Mouse (Mus musculus): Measurements from ENCODE around the gene Tmod2.
A peak's percentile ranks its signal among the peaks of the same experiment; 100 is the strongest.
"Not testable (repeated sequence)": the region's sequence is repeated elsewhere in the genome, so short reads cannot be mapped to it uniquely, and the experiment has no call there.

The Tmod2 gene

DNA sequence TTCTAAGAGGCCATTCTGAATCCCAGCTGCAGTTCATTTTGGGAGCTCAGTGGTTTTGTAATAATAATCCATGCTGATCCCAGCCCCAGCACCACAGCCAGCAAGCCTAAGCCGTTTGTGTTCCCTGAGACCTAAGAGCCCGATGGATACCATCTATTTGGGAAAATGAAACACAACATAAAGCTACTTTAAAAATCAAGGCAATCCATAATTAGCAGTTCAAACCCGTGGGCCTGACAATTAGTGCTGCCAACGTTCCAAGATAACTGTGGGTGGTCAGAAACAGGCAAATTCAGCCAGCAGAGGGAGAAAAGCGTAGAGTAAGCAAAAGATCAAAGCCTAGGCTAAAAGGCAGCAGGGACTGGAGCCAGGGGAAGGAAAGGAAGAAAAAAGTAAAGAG lies 59.8 kb downstream of the Tmod2 start:
- no peak for DNase-seq (ENCODE audit: low spot score)

DNA sequence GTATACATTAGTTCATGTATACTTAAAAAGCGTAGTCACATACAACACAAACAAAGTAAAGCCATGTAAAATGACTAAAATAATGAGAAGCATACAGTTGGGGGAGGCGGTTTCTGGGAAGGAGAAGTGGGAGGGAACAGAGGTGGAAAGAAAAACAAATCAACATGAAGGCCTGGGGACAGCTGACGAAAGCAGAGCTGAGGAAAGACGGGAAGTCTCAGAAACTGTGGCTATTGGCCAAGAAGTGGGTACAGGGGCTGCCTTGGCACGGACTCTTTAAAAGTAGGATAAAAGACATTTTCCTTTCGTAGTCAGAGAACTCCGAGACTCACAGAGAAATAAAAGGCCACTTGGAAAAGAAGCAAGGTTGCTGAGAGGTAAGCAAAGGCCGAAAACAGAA lies 62.1 kb downstream of the Tmod2 start:
- DNase-seq (ENCODE audit: low spot score): no peak

DNA sequence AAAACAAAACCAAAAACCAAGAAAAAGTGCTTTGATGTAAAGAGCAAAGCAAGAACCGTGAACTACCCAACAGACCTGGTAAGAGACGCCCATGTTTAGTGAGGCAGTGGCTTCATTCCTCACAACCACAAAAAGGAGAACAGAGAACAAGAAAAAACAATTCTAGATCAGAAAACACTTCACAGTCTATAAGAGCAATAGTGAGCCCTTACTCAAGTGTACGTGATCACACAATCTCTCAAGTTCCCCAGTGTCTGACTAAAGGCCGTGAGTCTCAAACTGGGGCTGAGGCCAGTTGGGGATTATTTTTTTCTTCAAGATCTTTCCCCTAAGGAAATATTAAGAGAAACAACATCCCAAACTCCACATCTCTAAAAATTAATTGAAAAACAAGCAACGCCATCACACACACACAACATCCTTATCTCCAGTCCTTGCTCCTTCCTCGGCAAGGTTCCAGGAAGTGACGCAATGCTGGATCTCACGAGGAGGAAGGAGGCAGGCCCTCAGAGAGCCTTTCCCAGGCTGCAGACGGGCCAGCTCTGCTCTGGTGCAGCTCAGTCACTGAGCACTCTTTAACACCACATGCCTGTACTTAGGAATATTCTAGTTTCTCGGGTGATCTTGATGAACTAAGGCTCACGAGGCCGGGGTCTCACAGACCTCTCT lies 64.1 kb downstream of the Tmod2 start:
- DNase-seq (ENCODE audit: low spot score): peak; percentile 77

DNA sequence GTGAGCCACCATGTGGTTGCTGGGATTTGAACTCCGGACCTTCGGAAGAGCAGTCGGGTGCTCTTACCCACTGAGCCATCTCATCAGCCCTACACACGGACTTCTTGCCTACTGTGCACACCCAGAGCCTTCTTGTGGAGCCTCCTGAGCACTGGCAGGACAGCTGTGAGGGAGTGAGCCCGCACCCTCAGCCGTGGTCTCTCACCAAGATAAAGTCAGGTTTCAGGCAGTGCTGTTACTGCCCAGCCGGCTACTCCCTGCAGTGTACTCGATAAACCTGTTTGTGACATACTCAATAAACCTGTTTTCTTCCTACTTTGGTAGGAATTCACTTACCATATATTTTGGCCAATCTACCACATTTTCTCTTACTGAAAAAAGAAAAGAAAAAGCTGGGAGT lies 65.6 kb downstream of the Tmod2 start:
- no peak for DNase-seq (ENCODE audit: low spot score)

DNA sequence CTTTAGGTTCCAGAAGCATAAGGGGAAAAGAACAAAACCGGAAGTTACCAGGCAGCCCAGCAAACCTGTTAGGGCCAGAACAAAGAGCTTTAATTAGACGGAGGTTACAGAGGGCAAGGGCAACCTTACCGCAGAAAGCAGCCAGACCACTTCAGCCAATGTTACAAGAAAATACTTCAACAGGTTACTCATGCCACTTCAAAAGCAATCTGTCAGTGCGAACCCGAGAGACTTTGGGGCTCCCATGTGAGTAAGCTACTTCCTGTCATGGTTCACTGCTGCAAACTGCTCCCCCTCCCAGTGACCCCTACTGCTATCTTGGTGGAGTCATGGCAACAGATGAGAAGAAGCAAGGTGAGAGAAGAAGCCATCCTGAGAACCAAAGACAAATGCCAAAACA lies 69.6 kb downstream of the Tmod2 start:
- DNase-seq (ENCODE audit: low spot score): no peak

DNA sequence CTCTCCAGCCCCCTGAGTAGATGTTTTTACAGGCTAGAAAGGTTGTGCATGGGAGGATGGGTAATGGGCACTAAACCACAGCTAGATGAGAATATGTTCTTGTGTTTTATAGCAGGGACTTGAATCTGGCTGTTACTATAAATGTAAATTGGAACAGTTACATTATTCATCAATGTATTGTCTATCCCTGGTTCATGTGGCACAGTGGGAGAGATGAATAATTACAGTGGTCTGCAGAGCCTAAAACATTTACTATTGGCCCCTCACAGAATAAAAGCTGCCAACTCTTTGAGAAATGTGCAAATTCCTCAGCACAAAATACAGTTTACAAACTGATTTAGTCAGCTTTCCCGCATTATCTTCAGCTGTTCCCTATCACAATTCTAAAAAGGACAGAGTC lies 74.7 kb downstream of the Tmod2 start:
- DNase-seq (ENCODE audit: low spot score): no peak

DNA sequence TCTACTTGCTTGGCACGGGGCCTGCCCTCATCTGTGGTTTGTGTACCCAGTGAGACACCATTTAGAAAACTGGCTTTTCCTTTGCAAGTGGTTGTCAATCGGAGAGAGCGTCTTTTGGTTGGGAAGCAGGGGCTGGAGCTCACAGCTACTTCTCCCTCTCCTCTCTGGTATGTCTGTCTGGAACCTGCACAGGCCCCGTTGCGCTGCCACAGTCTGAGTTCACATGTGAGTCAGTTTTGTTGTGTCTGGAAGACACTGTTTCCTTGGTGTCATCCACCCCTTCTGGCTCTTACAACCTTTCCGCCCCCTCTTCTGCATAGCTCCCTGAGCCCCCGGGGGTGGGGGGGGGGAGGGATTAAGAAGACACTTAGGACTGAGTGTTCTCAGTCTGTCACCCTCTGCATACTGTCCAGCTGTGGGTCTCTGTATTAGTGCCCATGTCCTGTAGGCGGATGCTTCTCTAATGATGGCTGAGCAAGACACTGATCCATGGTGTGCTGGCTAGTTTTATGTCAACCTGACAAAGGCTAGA lies 76.6 kb downstream of the Tmod2 start:
- no peak for DNase-seq (ENCODE audit: low spot score)

DNA sequence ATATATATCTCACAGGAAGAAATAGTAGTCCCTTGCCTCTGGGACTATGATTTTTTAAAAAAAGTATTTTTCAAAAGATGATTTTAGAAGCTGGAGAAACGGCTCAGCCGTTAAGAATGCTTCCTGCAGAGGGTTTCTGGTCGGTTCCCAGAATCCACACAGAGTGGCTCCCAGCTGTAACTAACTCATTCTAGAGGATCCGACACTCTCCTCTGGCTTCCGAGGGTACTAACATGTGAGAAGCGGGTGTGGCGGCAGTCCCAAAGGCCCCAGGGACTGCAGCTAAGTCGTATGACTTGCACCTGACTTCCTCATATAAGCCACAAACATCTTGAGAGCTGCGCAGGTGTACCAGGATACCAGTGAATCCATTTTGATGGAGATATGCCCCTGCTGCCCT lies 78.1 kb downstream of the Tmod2 start:
- not testable (repeated sequence) for DNase-seq (ENCODE audit: low spot score)

DNA sequence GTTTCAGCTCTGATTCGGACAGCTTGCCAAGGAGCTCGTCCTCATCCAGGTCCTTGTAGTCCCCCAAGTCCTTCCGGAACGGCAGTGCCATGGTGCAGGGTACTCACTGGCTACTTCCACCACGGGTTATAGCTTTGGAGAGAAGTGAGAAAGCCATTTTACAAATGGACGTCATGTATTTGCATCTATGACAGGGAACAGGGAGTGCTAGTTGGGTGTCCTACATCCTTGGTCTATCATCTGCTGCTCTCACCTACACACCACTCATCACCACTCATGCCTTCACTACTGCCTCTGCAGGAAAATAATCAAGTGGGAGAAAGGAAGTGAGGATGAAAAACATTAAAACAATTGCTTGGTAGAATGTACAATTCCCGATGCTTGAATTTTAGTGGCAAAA lies 78.7 kb downstream of the Tmod2 start:
- DNase-seq (ENCODE audit: low spot score): no peak

DNA sequence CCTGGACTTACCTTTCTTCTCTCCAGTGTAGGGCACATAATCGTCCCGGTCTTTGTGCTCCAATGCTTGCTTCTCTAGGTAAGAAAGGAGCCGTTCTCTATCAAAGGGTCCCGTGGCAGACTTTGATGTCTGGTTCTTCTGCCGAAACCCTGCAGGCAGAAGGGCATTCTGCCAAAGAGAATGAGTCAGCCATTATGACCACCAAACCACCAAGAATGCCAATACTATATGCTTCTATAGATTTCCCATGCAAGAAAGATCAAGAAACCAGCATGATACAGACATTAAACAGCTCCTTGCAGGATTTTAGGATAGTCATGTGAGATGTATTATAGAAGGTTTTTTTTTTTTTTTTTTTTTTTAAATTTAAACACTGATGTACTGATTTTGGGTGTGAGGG lies 81.8 kb downstream of the Tmod2 start:
- no peak for DNase-seq (ENCODE audit: low spot score)

DNA sequence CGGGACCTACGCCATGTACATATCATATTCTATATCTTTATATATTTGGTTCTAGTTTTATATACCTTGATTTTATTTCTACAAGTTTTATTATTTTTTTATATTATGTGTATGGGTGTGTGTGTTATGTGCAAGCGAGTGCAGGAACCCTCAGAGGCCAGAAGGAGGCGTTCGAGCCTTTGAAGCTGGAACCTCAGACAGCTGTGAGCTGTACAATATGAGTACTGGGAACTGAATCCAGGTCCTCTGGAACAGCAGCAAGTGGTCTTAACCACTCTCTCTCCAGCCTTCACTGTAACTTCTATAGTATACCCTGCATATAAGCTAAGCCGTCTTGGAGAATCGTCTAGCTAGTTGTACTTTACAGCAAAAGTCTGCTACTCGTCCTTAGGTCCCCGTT lies 83.0 kb downstream of the Tmod2 start:
- no peak for DNase-seq (ENCODE audit: low spot score)

DNA sequence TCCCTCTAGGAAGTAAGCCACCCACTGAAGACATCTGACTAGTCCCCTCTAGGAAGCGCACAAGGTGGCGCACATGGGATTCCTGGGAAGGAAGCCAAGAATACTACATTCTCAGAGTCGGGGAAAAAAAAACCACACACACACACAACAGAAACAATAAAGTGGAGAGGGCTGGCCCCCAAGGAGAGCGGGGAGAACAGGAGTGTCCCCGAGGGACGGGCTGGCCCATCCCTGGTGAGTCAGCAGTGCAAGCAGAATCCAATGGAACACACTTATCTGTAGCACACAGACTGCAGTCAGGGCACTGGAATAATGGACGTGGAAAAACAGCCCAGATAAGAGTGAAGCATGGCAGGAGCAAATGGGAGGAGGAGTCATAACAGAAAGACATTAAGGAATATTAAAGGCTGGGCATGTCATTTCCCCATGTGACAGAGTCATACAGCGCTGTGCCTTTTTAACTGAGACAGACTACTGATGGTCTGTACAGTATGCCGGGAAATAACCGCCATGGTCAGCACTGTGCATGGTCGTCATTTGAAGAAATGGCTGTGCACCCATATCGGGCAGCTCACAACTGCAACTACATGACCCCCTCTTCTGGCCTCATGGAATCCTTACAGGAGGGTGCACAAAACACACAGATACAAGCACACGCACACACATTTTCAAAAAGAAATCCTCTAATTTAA lies 83.6 kb downstream of the Tmod2 start:
- DNase-seq (ENCODE audit: low spot score): peak; percentile 16

DNA sequence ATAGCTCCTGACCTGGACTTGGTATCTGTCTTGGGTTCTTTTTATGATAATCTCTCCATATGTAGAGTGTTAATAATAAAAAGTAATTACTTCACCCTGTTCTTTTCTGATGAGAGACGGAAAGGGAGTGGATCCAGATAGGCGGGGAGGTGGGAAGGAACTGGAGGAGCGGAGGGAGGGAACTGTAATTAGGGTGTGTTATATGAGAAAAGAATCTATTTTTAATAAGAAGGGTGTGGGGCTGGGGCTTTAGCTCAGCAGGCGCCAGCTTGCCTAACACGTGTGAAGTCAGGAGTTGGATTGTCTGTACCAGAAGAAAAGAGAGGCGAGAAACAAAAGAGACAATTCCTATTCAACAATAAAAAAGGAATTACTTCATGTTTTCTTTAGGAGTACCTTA lies 87.5 kb downstream of the Tmod2 start:
- DNase-seq (ENCODE audit: low spot score): no peak

DNA sequence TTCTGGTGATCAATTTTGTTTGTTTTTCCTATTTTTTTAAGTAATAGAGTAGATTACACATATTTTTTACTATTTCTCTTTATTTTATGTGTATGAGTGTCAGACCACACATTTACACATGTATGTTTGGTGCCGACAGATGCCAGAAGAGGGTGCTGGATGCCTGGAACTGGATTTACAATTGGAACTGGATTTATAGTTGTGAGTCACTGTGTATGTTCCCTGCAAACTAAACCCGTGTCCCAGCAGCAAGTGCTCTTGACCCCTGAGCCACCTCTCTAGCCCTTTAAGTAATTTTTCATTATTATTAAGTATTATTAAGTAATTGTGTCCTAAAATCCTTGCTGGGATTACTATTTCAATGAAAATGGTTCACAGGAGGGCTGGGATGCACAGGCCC lies 88.9 kb downstream of the Tmod2 start:
- DNase-seq (ENCODE audit: low spot score): no peak

DNA sequence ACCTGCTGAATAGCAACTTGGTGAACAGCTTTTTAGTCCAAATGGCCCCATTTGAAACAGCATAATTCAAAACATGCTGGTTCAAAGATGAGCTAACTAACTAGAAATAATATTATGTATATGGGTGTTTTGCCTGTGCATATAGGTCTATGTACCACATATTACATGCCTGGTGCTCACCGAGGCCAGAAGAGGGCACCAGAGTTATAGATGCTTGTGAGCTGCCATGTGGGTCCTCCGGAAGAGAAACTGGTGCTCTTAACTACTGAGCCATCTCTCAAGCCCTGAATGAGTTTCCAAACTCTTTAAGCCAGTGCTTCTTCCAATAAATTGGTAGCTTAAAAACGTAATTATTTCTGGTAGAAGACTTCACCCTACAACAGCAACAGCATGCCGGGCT lies 89.3 kb downstream of the Tmod2 start:
- peak; percentile 21 for DNase-seq (ENCODE audit: low spot score)

DNA sequence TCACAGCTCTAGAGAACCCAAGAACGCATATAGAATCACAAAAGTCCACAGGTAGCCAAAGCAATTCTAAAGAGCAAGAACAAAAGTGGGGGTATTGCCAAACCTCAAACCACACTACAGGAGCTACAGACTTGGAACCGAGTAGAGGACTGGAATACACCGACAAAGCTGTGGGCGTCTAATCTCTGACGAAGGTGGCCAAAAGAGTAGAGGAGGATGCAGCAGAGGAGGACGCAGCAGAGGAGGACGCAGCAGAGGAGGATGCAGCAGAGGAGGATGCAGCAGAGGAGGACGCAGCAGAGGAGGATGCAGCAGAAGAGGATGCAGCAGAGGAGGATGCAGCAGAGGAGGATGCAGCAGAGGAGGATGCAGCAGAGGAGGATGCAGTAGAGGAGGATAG lies 90.2 kb downstream of the Tmod2 start:
- no peak for DNase-seq (ENCODE audit: low spot score)

DNA sequence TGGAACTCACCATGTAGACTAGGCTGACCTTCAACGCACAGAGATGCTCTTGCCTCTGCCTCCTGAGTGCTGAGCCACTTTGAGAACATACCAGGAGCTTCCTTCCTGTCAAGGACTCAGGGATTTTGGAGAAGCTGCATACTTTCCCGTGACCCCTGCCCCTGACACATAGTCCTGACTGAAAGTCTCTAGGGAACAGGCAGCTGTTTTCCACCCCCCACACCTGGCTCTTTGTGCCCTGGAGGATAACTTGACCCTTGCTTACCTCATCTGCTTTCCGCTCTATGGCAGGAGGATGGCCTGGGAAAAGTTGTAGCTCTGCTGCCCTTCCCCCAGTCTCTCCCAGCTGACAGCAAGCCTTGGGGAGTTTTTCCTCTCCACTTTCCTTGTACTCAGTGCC lies 93.4 kb downstream of the Tmod2 start:
- DNase-seq (ENCODE audit: low spot score): no peak
